Mouse (Mus musculus) liver, postnatal 0 days (tissue): ENCODE measurements around the gene Lhfpl5.

Experiments
- CTCF ChIP-seq: sonication (generic); IDR thresholded peaks from 2 replicates; pipeline ENCODE4 v1.5.1; 2016; ENCODE audit warnings: antibody characterized with exemption, low read depth
- EP300 ChIP-seq: IDR thresholded peaks from 2 replicates; pipeline ENCODE4 v1.6.1; 2016; ENCODE audit warnings: antibody characterized with exemption, low read depth, mild to moderate bottlenecking

DNA sequence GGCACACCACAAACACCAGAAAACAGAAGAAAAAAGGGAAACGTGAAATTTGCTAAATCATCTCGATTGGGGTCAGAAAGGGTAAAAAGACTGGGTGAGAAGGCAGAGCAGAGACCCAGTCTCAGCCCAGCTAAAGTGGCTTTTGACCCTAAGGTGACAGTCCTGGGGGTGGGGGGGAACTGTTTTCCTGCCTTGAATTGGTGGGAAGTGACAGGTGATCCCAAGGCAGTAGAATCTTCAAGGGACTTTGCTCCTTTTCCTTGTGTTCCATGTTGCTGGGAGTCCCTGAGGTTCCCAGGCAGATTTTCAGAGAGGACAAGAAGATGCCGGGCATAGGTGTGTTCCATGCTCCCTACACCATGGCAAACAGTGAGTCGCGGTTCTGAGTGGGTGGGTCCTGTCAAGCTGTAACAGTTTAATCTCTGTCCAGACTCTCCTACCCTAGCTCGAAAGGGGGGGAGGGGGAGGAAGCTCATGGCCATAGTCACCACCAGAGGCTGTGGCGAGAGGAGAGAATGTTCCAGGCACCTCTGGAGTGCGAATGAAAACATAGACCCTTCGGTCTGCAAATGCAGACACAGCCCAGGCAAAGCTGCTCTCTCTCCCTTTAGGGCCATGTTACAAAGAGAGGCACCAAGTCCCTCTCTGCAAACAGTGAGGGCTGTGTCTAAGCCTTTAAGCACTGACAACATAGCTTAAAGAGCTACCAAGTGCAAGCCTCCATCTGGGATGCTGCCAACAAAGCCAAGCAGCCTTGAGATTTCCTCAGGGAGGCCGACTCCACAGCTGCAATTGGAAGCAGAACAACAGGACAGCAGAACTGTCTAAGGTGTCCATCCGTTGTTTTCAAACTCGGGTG, 48.0 kb upstream of the Lhfpl5 start:
- no peak for TF ChIP-seq CTCF
- no peak for TF ChIP-seq EP300
